9 mouse cellular contexts compared by ENCODE assay signal in genomic region chr11:107379089-107379845, GRCm38 (mm10).
DNase-seq lines count a peak whose midpoint lies in the region; ATAC-seq and TF ChIP-seq lines count a peak whose summit lies in the region.
"Had no signal": no experiment of that assay in that cellular context is flagged by ENCODE, and none has a peak within 500 bp of the region (broad histone marks: within the 10 kb centered on the region; RNA-seq: fewer than 3 reads in every experiment).

No protein-coding gene starts in this region.

- H3K4me1 ChIP-seq in hindbrain, embryonic 14.5 days (replicated peaks; ENCODE audit: control insufficient read depth, insufficient read depth, low read length), result peaks cover 13% of the 10 kb centered on the region
- H3K4me1 ChIP-seq in hindbrain, embryonic 13.5 days (replicated peaks), result peaks cover 27% of the 10 kb centered on the region
- peaks cover 33% of the 10 kb centered on the region for H3K4me1 ChIP-seq in brown adipose tissue, adult 24 weeks (ENCODE audit: control insufficient read depth, insufficient read depth, insufficient read length, low read length)
- peaks cover 19% of the 10 kb centered on the region for H3K4me1 ChIP-seq in heart, embryonic 15.5 days (replicated peaks)
- peaks cover 8% of the 10 kb centered on the region; the same call in 1 of the 2 replicates for H3K4me1 ChIP-seq in midbrain, embryonic 15.5 days

- no peaks in the 10 kb centered on the region for H3K9me3 ChIP-seq in hindbrain, embryonic 14.5 days (ENCODE audit: control insufficient read depth, low read length)
- H3K9me3 ChIP-seq in hindbrain, embryonic 13.5 days, result 0 out of 2 replicates have a peak, but pooled peaks cover 4% of the 10 kb centered on the region
- no peaks in the 10 kb centered on the region for H3K9me3 ChIP-seq in heart, embryonic 15.5 days (replicated peaks)
- H3K9me3 ChIP-seq in midbrain, embryonic 15.5 days, result no peaks in the 10 kb centered on the region
- H3K9me3 ChIP-seq: G1E had no signal

- no peak for ATAC-seq in hindbrain, embryonic 14.5 days (ENCODE audit: low FRiP score)
- no peak for ATAC-seq in hindbrain, embryonic 13.5 days (ENCODE audit: low FRiP score)
- ATAC-seq in heart, embryonic 15.5 days (replicated peaks; ENCODE audit: insufficient number of reproducible peaks, insufficient read depth, low FRiP score, low read depth), result peak; percentile 57
- ATAC-seq in CD4-positive, CD25-positive, alpha-beta regulatory T cell, adult 4 months, result no peak
- ATAC-seq in midbrain, embryonic 15.5 days (replicated peaks), result no peak

- H3K9ac ChIP-seq in hindbrain, embryonic 14.5 days, result no peak overlapping the region
- no peak overlapping the region for H3K9ac ChIP-seq in hindbrain, embryonic 13.5 days
- H3K9ac ChIP-seq in heart, embryonic 15.5 days, result no peak overlapping the region
- no peak overlapping the region for H3K9ac ChIP-seq in midbrain, embryonic 15.5 days

- WGBS in hindbrain, embryonic 14.5 days, result 84% methylated on average over 22 of the region's 22 CpGs
- WGBS in hindbrain, embryonic 13.5 days, result 92% methylated on average over 22 of the region's 22 CpGs
- whole genome bisulfite sequencing in heart, embryonic 15.5 days, result 76% methylated on average over 22 of the region's 22 CpGs
- WGBS in midbrain, embryonic 15.5 days, result 88% methylated on average over 22 of the region's 22 CpGs

- peak; percentile 4; the same call in 1 of the 2 replicates for TF ChIP-seq CTCF in left cerebral cortex, adult 2 months (IDR thresholded peaks at IDR 0.05)

- no peaks in the 10 kb centered on the region for H3K27me3 ChIP-seq in hindbrain, embryonic 14.5 days (ENCODE audit: control insufficient read depth, insufficient read depth, low read length)
- no peaks in the 10 kb centered on the region for H3K27me3 ChIP-seq in hindbrain, embryonic 13.5 days
- H3K27me3 ChIP-seq in heart, embryonic 15.5 days, result no peaks in the 10 kb centered on the region
- no peaks in the 10 kb centered on the region for H3K27me3 ChIP-seq in midbrain, embryonic 15.5 days (replicated peaks)

- DNase-seq in hindbrain, embryonic 14.5 days (ENCODE audit: low spot score), result peak; percentile 46
- peak; percentile 29 to 50 for DNase-seq in left cerebral cortex, adult 2 months (ENCODE audit: extremely low spot score in 1 of 2, low spot score in 2 of 2)
- DNase-seq in right cerebral cortex, postnatal 36 days (ENCODE audit: low spot score in 2 of 2), result peak; percentile 42 to 45

- no peak overlapping the region for H3K4me3 ChIP-seq in hindbrain, embryonic 14.5 days (replicated peaks; ENCODE audit: low read length)
- H3K4me3 ChIP-seq in hindbrain, embryonic 13.5 days, result no peak overlapping the region
- H3K4me3 ChIP-seq in brown adipose tissue, adult 24 weeks (ENCODE audit: insufficient read depth, low read depth, low read length), result no peak overlapping the region
- H3K4me3 ChIP-seq in heart, embryonic 15.5 days, result no peak overlapping the region
- H3K4me3 ChIP-seq in left cerebral cortex, adult 2 months, result no peak overlapping the region
- no peak overlapping the region for H3K4me3 ChIP-seq in midbrain, embryonic 15.5 days

- no peaks in the 10 kb centered on the region for H3K36me3 ChIP-seq in hindbrain, embryonic 14.5 days (replicated peaks; ENCODE audit: control insufficient read depth, insufficient read depth)
- H3K36me3 ChIP-seq in hindbrain, embryonic 13.5 days, result no peaks in the 10 kb centered on the region
- H3K36me3 ChIP-seq in heart, embryonic 15.5 days, result no peaks in the 10 kb centered on the region
- no peaks in the 10 kb centered on the region for H3K36me3 ChIP-seq in midbrain, embryonic 15.5 days (replicated peaks)

- H3K4me2 ChIP-seq in hindbrain, embryonic 14.5 days (replicated peaks), result no peak overlapping the region
- H3K4me2 ChIP-seq in hindbrain, embryonic 13.5 days, result no peak overlapping the region
- H3K4me2 ChIP-seq in heart, embryonic 15.5 days, result no peak overlapping the region
- H3K4me2 ChIP-seq in midbrain, embryonic 15.5 days, result no peak overlapping the region

- intact Hi-C loops in left cerebral cortex, adult 2 months (cut with DNase I), result no loop called here

- H3K27ac ChIP-seq in hindbrain, embryonic 14.5 days, result no peak overlapping the region
- no peak overlapping the region for H3K27ac ChIP-seq in hindbrain, embryonic 13.5 days
- peak overlapping the region; percentile 86 for H3K27ac ChIP-seq in brown adipose tissue, adult 24 weeks (replicated peaks; ENCODE audit: low read depth, low read length)
- H3K27ac ChIP-seq in heart, embryonic 15.5 days, result 0 out of 2 replicates have a peak overlapping the region, but pooled peaks have one; percentile 4
- no peak overlapping the region for H3K27ac ChIP-seq in left cerebral cortex, adult 2 months
- no peak overlapping the region for H3K27ac ChIP-seq in midbrain, embryonic 15.5 days

Comparison
In these comparisons a context has a peak if more than half of its experiments do, and no peak if none do; other contexts are left out.
1. H3K27ac ChIP-seq: peak in brown adipose tissue, adult 24 weeks (single experiment) and heart, embryonic 15.5 days (single experiment); none in hindbrain, embryonic 14.5 days (single experiment), hindbrain, embryonic 13.5 days (single experiment), left cerebral cortex, adult 2 months (single experiment) and midbrain, embryonic 15.5 days (single experiment).
2. Peak in every context shown above with its lines, with median percentiles within 50 percentile points of each other: DNase-seq.